Comparison of ENCODE assay signal across 13 mouse cellular contexts in the genomic region with DNA sequence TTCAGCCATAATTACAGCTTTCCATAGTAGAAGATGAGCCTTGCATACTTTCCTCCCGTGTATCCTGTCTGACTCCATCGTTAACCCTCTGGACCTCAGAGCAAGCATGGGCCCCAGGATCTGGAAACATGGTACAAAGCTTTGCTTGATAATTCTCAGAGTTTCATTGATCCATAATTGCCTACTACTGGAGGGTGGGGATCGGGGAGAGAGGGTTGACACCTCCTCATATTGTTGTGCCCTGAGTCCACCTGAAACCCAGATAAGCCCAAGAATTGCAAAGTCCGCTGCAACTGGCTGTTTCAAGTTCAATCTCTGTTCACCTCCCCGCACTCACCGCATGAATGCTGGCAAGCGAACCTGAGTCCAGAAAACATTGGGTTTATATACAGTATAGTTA.
"Had no signal": no experiment of that assay in that cellular context is flagged by ENCODE, and none has a peak within 500 bp of the region (broad histone marks: within the 10 kb centered on the region; RNA-seq: fewer than 3 reads in every experiment).

No protein-coding gene starts in this region.

- H3K27ac ChIP-seq: kidney, embryonic 15.5 days; left cerebral cortex, adult 2 months; liver, embryonic 13.5 days; midbrain, embryonic 10.5 days; neural tube, embryonic 12.5 days; neural tube, embryonic 15.5 days; stomach, embryonic 15.5 days had no signal

- H3K9ac ChIP-seq: kidney, embryonic 15.5 days; liver, embryonic 13.5 days; lung, embryonic 14.5 days; neural tube, embryonic 12.5 days; neural tube, embryonic 15.5 days; stomach, embryonic 15.5 days had no signal

- ATAC-seq: inflammation-experienced regulatory T-cells, adult 6 months had no signal

- H3K4me1 ChIP-seq: neural tube, embryonic 12.5 days; stomach, embryonic 15.5 days had no signal

- H3K4me3 ChIP-seq: kidney, embryonic 15.5 days; left cerebral cortex, adult 2 months; liver, embryonic 13.5 days; megakaryocyte, embryonic 14.5 days; midbrain, embryonic 10.5 days; neural tube, embryonic 12.5 days; neural tube, embryonic 15.5 days; stomach, embryonic 15.5 days had no signal

- H3K9me3 ChIP-seq: kidney, embryonic 15.5 days; liver, embryonic 13.5 days; megakaryocyte, embryonic 14.5 days; midbrain, embryonic 10.5 days; neural tube, embryonic 12.5 days; neural tube, embryonic 15.5 days; stomach, embryonic 15.5 days had no signal

- H3K27me3 ChIP-seq: kidney, embryonic 15.5 days; liver, embryonic 13.5 days; megakaryocyte, embryonic 14.5 days; neural tube, embryonic 12.5 days; neural tube, embryonic 15.5 days; stomach, embryonic 15.5 days had no signal

- H3K4me2 ChIP-seq: liver, embryonic 13.5 days; lung, embryonic 14.5 days; neural tube, embryonic 12.5 days; stomach, embryonic 15.5 days had no signal

- DNase-seq: kidney, adult 8-10 months; liver, embryonic 13.5 days; lung, postnatal 36 days; spleen, adult 18-20 months had no signal

- H3K36me3 ChIP-seq: kidney, embryonic 15.5 days; liver, embryonic 13.5 days; midbrain, embryonic 10.5 days; neural tube, embryonic 12.5 days; neural tube, embryonic 15.5 days; stomach, embryonic 15.5 days had no signal
